Mouse (Mus musculus): ENCODE results near the gene Gm13090. TPM values are rescaled to one million over a fixed set of nuclear protein-coding genes. Genes with fewer than 3 reads are reported as not detected.

The Gm13090 gene
- polyA plus RNA-seq, 1 experiment from 2014 or later: not detected

- H3K27ac ChIP-seq (ENCODE audit: low read length): no peak overlapping the region
- H3K36me3 ChIP-seq (ENCODE audit: control insufficient read depth, insufficient read depth, low read length): peaks cover 33% of the 10 kb centered on the region
- 100% methylated on average over 1 of the region's 1 CpGs for WGBS
- H3K4me1 ChIP-seq (ENCODE audit: control insufficient read depth, insufficient read depth, low read length): peaks cover 4% of the 10 kb centered on the region; the same call in 1 of the 2 replicates
- H3K27me3 ChIP-seq (ENCODE audit: control insufficient read depth, insufficient read depth, low read depth, low read length): no peaks in the 10 kb centered on the region
- H3K4me2 ChIP-seq (ENCODE audit: low read length): no peak overlapping the region
- H3K4me3 ChIP-seq (ENCODE audit: low read depth, low read length): no peak overlapping the region
- H3K9ac ChIP-seq (ENCODE audit: low read depth, low read length): no peak overlapping the region
- no peak for ATAC-seq
- no peaks in the 10 kb centered on the region for H3K9me3 ChIP-seq (replicated peaks; ENCODE audit: control insufficient read depth, low read length, poor library complexity, severe bottlenecking)
Measured at GRCm38 (mm10) chr4:151087358-151087757, 2.0 kb upstream of the Gm13090 start.

- peaks cover 20% of the 10 kb centered on the region for H3K36me3 ChIP-seq (ENCODE audit: control insufficient read depth, insufficient read depth, low read length)
- no peak overlapping the region for H3K27ac ChIP-seq (ENCODE audit: low read length)
- no peak for ATAC-seq
Measured at GRCm38 (mm10) chr4:151088819-151089218, 551 bp upstream of the Gm13090 start.

DNA sequence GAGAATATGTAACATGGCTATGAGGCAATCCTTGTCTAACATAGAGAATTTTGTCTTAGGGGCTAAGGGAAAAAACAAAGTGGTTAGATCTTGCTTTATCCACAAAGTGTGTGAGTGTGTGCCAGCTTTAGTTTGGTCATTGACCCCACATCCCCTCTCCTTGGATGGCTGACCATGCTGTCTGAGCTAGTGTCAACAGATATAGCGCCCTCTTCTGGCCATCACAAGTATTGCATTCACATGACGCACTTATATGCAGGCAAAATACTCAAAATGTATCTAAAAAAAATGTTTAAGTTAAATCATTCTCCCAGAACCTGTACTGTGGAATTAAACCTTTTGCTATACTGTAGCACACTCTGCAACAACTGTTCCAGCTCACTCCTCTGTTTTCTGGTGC, 5.8 kb downstream of the Gm13090 start:
- H3K27ac ChIP-seq (ENCODE audit: low read length): no peak overlapping the region
- H3K4me1 ChIP-seq (ENCODE audit: control insufficient read depth, insufficient read depth, low read length): peaks cover 20% of the 10 kb centered on the region
- H3K9me3 ChIP-seq (replicated peaks; ENCODE audit: control insufficient read depth, low read length, poor library complexity, severe bottlenecking): no peaks in the 10 kb centered on the region
- H3K36me3 ChIP-seq (ENCODE audit: control insufficient read depth, insufficient read depth, low read length): no peaks in the 10 kb centered on the region
- H3K9ac ChIP-seq (ENCODE audit: low read depth, low read length): no peak overlapping the region
- H3K4me3 ChIP-seq (ENCODE audit: low read depth, low read length): no peak overlapping the region
- H3K4me2 ChIP-seq (ENCODE audit: low read length): no peak overlapping the region
- ATAC-seq: no peak
- no peaks in the 10 kb centered on the region for H3K27me3 ChIP-seq (ENCODE audit: control insufficient read depth, insufficient read depth, low read depth, low read length)
- WGBS: 36% methylated on average over 2 of the region's 2 CpGs

More at GRCm38 (mm10) chr4:151088819-151089218, 551 bp upstream of the Gm13090 start:
- Histone ChIP-seq H3K9me3 (replicated peaks; ENCODE audit: control insufficient read depth, low read length, poor library complexity, severe bottlenecking) (no peaks in the 10 kb centered on the region), H3K4me2 (ENCODE audit: low read length) (no peak overlapping the region), H3K27me3 (ENCODE audit: control insufficient read depth, insufficient read depth, low read depth, low read length) (no peaks in the 10 kb centered on the region), H3K9ac (ENCODE audit: low read depth, low read length) (no peak overlapping the region), H3K4me1 (ENCODE audit: control insufficient read depth, insufficient read depth, low read length) (peaks cover 4% of the 10 kb centered on the region; the same call in 1 of the 2 replicates), H3K4me3 (ENCODE audit: low read depth, low read length) (no peak overlapping the region)
- WGBS: 90% methylated on average over 14 of the region's 14 CpGs

DNA sequence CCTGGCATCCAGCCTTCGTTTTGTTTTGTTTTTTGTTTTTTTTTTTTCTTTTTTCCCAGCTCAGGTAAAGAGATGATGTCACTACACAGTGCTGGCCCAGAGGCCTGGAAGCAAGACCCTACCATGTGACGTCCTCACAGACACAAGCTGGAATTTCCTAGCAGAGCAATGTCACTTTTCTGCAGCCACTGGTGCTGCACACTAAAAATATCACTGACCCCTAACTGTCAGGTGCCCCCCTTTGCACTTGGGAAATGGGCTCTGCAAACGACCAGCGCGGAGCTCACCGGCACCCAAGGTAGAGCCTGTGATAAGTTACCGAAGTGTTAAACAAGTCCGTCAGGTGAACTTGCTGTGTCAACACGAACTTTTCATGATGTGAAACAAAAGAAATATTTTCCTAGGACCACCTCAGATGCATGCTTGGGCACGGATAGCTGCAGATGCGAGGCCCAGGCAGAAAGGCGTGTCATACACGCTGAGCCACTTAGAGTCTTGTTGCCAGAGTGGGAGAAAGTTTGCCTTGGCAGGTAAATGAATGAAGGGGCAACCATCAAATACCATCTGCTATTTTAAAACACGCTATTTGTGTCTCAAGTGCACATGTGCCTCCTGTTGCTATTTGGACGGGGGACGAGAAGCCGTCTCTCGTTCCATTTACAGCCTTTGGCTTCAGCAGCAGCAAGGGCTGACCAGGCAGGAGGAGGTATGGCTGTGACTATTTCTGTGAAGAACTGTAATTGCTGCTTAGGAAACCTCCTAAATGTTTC, 7.1 kb downstream of the Gm13090 start:
- Histone ChIP-seq H3K27ac (ENCODE audit: low read length) (no peak overlapping the region), H3K4me1 (ENCODE audit: control insufficient read depth, insufficient read depth, low read length) (peaks cover 24% of the 10 kb centered on the region), H3K36me3 (ENCODE audit: control insufficient read depth, insufficient read depth, low read length) (no peaks in the 10 kb centered on the region), H3K9ac (ENCODE audit: low read depth, low read length) (no peak overlapping the region), H3K27me3 (ENCODE audit: control insufficient read depth, insufficient read depth, low read depth, low read length) (no peaks in the 10 kb centered on the region), H3K9me3 (replicated peaks; ENCODE audit: control insufficient read depth, low read length, poor library complexity, severe bottlenecking) (no peaks in the 10 kb centered on the region), H3K4me3 (ENCODE audit: low read depth, low read length) (no peak overlapping the region), H3K4me2 (ENCODE audit: low read length) (no peak overlapping the region)
- ATAC-seq: no peak
- WGBS: 86% methylated on average over 18 of the region's 18 CpGs

DNA sequence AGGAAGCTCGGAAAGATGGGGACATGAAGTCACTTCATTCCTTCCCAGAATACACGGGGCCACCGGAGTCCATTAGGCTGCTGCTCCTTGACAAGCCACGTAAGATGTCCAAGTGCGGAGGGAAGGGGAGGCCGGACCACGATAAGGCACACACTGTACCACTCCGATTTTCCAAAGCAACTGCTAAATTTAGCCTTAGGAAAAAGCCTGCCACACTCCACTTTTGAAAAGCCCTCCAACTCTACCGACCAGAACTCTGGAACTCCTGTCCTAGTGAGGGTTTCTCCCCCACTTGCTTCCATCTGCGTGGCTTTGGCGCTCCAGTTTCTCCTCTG, 7.7 kb downstream of the Gm13090 start:
- Histone ChIP-seq H3K27me3 (ENCODE audit: control insufficient read depth, insufficient read depth, low read depth, low read length) (no peaks in the 10 kb centered on the region), H3K36me3 (ENCODE audit: control insufficient read depth, insufficient read depth, low read length) (no peaks in the 10 kb centered on the region), H3K9ac (ENCODE audit: low read depth, low read length) (no peak overlapping the region), H3K4me1 (ENCODE audit: control insufficient read depth, insufficient read depth, low read length) (peaks cover 30% of the 10 kb centered on the region), H3K27ac (ENCODE audit: low read length) (no peak overlapping the region), H3K9me3 (replicated peaks; ENCODE audit: control insufficient read depth, low read length, poor library complexity, severe bottlenecking) (no peaks in the 10 kb centered on the region), H3K4me2 (ENCODE audit: low read length) (no peak overlapping the region), H3K4me3 (ENCODE audit: low read depth, low read length) (no peak overlapping the region)
- no peak for ATAC-seq
- WGBS: 83% methylated on average over 11 of the region's 11 CpGs

DNA sequence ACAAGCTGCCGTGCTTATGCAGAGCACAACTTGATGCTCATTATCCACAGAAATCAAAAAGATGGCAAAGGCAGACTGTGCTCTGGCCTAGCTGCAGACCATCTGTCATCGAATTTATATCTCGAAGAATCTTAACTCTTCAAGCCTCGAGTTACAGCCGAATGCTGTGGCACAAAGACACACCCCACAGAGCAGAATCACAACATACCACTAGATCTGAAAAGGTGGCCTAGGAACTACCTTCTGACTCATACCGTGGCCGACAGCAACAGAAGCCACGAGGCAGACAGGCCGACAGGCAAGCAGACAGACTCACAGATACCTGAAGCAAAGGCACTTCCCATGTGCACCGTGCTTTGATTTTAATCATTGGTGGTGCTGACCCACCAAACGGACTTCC, 14.3 kb downstream of the Gm13090 start:
- Histone ChIP-seq H3K9me3 (replicated peaks; ENCODE audit: control insufficient read depth, low read length, poor library complexity, severe bottlenecking) (no peaks in the 10 kb centered on the region), H3K4me1 (ENCODE audit: control insufficient read depth, insufficient read depth, low read length) (peaks cover 60% of the 10 kb centered on the region), H3K27ac (ENCODE audit: low read length) (no peak overlapping the region), H3K36me3 (ENCODE audit: control insufficient read depth, insufficient read depth, low read length) (no peaks in the 10 kb centered on the region), H3K9ac (ENCODE audit: low read depth, low read length) (no peak overlapping the region), H3K27me3 (ENCODE audit: control insufficient read depth, insufficient read depth, low read depth, low read length) (no peaks in the 10 kb centered on the region), H3K4me3 (ENCODE audit: low read depth, low read length) (no peak overlapping the region), H3K4me2 (ENCODE audit: low read length) (peak overlapping the region; percentile 4)
- 71% methylated on average over 11 of the region's 11 CpGs for WGBS
- ATAC-seq: no peak

GRCm38 (mm10) chr4:151104147-151104546, 14.8 kb downstream of the Gm13090 start:
- no peaks in the 10 kb centered on the region for H3K27me3 ChIP-seq (ENCODE audit: control insufficient read depth, insufficient read depth, low read depth, low read length)
- ATAC-seq: no peak
- peaks cover 58% of the 10 kb centered on the region for H3K4me1 ChIP-seq (ENCODE audit: control insufficient read depth, insufficient read depth, low read length)
- no peak overlapping the region for H3K9ac ChIP-seq (ENCODE audit: low read depth, low read length)
- H3K4me3 ChIP-seq (ENCODE audit: low read depth, low read length): no peak overlapping the region
- WGBS: 78% methylated on average over 10 of the region's 10 CpGs
- peak overlapping the region; percentile 4 for H3K4me2 ChIP-seq (ENCODE audit: low read length)
- no peaks in the 10 kb centered on the region for H3K9me3 ChIP-seq (replicated peaks; ENCODE audit: control insufficient read depth, low read length, poor library complexity, severe bottlenecking)
- no peak overlapping the region for H3K27ac ChIP-seq (ENCODE audit: low read length)
- no peaks in the 10 kb centered on the region for H3K36me3 ChIP-seq (ENCODE audit: control insufficient read depth, insufficient read depth, low read length)

GRCm38 (mm10) chr4:151105886-151106285, 16.5 kb downstream of the Gm13090 start:
- WGBS: 49% methylated on average over 6 of the region's 6 CpGs
- peaks cover 52% of the 10 kb centered on the region for H3K4me1 ChIP-seq (ENCODE audit: control insufficient read depth, insufficient read depth, low read length)
- peak overlapping the region; percentile 92; the same call in 1 of the 2 replicates for H3K9ac ChIP-seq (ENCODE audit: low read depth, low read length)
- no peaks in the 10 kb centered on the region for H3K36me3 ChIP-seq (ENCODE audit: control insufficient read depth, insufficient read depth, low read length)
- H3K27ac ChIP-seq (ENCODE audit: low read length): no peak overlapping the region
- H3K27me3 ChIP-seq (ENCODE audit: control insufficient read depth, insufficient read depth, low read depth, low read length): no peaks in the 10 kb centered on the region
- ATAC-seq: no peak
- H3K4me3 ChIP-seq (ENCODE audit: low read depth, low read length): peak overlapping the region; percentile 89
- H3K4me2 ChIP-seq (ENCODE audit: low read length): peak overlapping the region; percentile 79
- no peaks in the 10 kb centered on the region for H3K9me3 ChIP-seq (replicated peaks; ENCODE audit: control insufficient read depth, low read length, poor library complexity, severe bottlenecking)

DNA sequence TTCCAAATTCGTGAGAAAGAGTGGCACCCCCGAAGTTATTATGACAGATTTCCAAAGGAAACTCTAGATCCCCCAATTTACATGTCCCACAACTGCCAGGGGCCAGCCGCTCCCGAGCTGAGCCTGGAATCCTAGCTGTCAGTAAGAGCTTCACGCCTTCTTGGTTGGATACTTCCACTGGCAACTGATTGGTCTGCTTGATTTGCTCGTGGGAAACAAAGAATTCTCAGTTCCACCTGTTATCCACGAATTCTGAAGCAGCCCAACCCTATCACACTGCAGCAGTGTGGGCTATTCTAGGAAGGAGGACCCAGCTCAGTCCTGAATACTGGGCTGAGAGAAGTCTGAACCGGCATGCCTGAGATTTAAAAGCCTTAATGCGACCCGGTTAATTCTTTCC, 17.1 kb downstream of the Gm13090 start:
- Histone ChIP-seq H3K4me1 (ENCODE audit: control insufficient read depth, insufficient read depth, low read length) (peaks cover 52% of the 10 kb centered on the region), H3K4me3 (ENCODE audit: low read depth, low read length) (peak overlapping the region; percentile 89), H3K36me3 (ENCODE audit: control insufficient read depth, insufficient read depth, low read length) (no peaks in the 10 kb centered on the region), H3K9me3 (replicated peaks; ENCODE audit: control insufficient read depth, low read length, poor library complexity, severe bottlenecking) (no peaks in the 10 kb centered on the region), H3K9ac (ENCODE audit: low read depth, low read length) (peak overlapping the region; percentile 92), H3K27me3 (ENCODE audit: control insufficient read depth, insufficient read depth, low read depth, low read length) (no peaks in the 10 kb centered on the region), H3K4me2 (ENCODE audit: low read length) (peak overlapping the region; percentile 79), H3K27ac (ENCODE audit: low read length) (peak overlapping the region; percentile 33)
- ATAC-seq: no peak
- WGBS: 13% methylated on average over 10 of the region's 10 CpGs
